Mouse (Mus musculus): ENCODE data around the gene Slco2a1.
A peak's percentile ranks its signal among the peaks of the same experiment; 100 is the strongest.

Slco2a1 gene

DNA sequence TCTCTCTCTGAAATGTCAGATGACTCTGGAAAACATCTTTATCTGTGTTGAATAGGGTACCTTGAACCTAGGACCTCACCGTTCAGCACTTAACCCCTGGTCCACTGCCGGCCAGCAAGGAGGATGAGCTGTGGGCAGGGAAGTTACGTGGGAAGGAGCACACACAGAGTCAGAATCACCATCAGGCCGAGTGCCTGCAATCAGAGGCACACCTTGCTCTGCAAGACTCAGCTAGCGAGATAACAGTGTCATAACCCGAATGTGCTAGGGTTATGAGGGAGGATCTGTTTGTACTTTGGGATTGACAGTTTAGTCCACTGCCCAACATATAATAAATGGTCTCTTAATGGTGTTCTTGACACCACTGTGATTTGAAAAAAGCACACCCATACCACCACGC is 50.2 kb downstream of the Slco2a1 start:
- DNase-seq: no peak

DNA sequence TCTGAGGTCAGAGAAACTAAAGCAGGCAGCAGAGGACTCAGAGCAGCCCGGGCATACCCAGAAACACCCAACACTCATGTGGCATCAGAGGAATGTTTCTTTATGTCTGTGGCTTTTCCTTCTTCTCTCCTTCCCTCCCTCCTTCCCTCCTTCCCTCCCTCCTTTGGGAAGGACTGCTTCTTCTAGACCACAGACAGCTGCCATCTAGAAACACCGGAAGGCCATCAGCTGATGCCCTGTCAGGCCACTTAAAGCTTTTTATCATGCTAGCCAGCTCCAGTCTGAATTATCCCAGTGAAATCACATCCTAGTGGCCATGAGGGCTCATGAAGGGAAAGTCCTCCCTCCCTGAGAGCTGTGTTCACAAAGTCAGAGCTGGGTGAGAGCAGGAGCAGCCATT is 52.1 kb downstream of the Slco2a1 start:
- no peak for DNase-seq

GRCm38 (mm10) chr9:103045406-103045805 is 56.9 kb downstream of the Slco2a1 start:
- no peak for DNase-seq

DNA sequence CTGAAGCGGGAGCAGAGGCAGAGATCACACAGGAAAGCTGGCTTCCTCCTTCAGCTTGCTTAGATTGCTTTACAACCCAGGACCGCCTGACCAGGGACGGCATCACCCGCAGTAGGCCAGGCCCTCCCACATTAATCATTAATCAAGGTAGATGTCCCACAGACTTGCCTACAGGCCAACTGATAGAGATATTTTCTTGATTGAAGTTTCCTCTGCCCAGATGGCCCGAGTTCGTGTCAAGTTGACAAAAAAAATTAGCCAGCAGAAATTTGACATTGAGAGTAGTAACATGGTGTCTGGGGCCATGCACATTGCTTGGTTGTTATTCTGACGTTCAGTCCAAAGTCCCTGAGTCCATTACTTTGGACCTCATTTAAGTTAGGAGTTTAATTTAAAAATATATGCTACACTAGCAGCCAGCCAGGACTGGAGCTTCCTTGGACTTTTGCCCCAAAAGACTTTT is 60.6 kb downstream of the Slco2a1 start:
- DNase-seq: peak; percentile 29

GRCm38 (mm10) chr9:103053829-103054228 is 65.3 kb downstream of the Slco2a1 start:
- DNase-seq: no peak

DNA sequence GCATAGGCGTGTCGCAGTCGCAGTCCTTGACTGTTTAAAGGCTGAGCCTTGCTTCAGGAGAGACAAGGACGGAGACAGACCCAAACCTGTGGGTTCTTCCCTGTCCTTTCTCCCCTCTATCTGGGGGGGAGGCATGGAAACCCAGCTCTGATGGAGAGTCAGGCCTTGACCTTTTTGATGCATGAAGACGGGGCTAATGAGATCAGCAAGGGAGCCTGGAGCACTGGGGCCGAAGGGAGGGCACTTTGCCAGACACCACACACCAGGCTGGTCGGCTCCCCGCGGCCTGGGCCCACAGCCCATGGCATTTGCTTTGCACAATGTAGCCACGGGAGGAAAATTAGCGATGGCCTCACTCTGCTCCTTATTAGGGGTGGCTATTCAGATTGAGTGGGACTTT is 66.5 kb downstream of the Slco2a1 start:
- no peak for DNase-seq

- no peak for DNase-seq
These were observed 67.7 kb downstream of the Slco2a1 start for GRCm38 (mm10) chr9:103056164-103056563.

- DNase-seq: no peak
These were observed 72.0 kb downstream of the Slco2a1 start for GRCm38 (mm10) chr9:103060551-103060950.

DNA sequence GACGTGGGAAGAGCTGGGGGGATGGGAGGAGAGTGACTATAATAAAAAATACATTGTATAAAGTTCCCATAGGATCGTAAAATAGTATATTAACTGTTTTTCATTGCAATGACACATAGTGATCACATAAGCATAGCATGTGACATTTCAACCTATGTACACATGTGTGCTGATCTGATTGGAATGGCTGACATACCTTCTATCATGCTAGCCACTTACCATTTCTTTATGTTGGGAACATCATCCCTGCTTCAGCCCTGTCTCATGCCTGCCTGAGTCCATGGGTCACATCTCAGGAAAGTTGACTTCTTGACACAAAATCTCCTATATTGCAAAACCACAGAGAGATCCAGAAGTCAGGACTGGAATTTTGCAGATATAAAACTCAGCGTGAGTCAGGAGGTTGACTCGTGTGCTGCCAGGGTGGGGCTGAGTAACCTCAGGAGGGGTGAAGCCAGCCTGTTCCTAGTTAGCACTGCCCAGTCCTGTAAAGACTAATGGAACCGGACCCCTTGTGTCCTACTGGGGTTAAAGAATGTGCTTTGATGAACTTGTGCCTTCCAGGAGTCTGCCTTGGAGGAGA is 73.0 kb downstream of the Slco2a1 start:
- no peak for DNase-seq

DNA sequence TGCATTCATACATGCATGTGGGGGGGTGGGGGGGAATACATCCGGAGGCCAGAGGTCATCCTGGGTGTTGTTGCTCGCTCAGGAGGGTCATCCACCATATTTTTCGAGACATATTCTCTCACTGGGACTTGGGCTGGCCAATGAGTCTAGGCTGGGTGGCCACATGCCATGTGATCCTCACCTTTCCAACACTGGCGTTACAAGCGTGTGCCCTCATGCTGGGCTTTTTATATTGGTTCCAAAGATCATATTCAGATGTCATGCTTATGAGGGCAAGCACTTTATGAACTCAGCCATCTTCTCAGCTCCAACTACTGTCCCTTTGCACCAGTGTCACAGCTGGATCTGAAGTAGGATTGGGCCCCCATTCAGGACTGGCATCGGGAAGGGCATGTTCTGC is 75.1 kb downstream of the Slco2a1 start:
- DNase-seq: no peak

DNA sequence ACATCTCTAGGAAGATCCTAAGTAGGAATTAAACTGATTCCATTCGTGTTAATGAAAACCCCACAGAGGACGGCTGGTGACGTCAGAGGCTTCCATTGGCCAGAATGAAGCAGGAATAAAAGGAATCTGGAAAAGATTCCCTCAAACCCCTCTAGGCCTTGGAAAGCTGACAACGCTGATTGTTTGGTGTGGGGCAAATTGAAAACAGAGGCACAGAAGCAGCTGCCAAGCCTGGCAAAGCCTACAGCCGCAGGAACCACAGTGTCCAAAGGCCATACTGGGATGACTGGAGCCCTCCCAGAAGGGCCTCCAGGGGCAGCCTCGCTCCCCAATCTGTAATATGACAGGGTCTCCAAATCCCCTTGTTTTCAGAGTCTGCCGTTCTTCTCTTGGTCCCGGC is 78.3 kb downstream of the Slco2a1 start:
- DNase-seq: no peak

DNA sequence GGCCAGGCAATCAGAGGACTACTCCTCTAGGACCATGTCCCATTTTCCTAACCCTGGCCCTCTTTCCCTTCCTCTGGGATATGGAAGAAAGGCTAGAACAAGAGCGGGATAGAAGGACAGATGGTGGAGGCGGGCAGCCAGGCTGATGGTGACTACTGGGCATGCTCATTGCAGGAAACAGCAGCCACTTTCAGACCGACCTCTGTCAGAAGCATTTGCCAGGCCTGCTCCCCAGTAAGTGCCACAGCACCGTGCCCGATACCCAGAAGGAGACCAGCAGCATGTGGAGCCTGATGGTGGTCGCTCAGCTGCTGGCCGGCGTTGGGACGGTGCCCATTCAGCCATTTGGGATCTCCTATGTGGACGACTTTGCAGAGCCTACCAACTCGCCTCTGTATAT is 79.1 kb downstream of the Slco2a1 start:
- no peak for DNase-seq

DNA sequence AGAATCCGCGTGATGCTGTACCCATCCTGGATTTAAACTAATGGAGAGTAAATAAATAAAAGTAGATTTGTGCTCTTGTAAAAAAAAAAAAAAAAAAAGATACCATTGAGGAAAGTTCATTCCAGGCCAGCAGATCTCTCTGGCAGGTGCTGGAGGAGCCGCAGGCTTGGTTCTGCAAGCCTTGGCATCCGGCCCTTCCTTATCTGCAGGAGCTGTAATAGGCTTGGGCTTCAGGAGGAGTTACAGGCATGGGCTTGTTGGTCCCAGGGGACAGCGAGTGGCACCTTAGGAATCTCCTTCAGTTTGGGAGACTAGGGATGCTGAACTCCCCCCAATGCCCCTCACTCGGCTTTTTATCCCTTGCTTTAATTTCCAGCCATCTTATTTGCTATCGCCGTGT is 80.3 kb downstream of the Slco2a1 start:
- DNase-seq: no peak

DNA sequence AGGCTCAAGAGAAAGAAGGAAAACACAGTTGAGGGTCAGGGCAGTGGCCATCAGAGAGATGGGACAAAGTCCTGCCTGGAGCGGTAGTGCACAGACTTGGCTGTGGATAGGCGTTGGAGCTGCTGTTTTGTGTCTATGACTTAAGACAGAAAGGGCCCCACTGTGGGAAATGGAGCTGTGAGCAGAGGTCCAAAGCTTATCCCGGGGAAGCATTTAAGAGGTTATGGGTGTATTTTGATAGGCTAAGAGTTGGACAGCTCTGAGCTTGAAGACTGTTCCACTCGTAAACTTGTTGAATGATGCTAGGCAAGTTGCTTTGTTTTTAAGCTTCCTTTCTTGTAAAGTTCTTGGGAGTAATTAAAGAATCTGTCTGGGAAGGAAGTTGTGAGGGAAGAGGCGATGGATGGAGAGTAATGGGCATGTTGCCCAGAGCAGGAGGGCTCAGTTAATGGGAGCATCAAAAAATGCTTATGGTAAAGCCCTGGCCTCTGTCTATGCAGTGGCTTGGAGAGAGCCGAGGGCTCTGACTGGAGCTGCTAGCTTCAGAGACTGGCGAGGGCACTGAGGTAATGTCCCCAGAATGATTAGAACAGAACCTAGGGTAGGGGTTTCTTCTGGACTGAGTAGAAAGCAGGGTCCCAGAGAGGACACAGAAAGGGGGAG is 83.2 kb downstream of the Slco2a1 start:
- no peak for DNase-seq

GRCm38 (mm10) chr9:103072204-103072599 is 83.7 kb downstream of the Slco2a1 start:
- no peak for DNase-seq

GRCm38 (mm10) chr9:103072926-103073515 is 84.5 kb downstream of the Slco2a1 start:
- no peak for DNase-seq

DNA sequence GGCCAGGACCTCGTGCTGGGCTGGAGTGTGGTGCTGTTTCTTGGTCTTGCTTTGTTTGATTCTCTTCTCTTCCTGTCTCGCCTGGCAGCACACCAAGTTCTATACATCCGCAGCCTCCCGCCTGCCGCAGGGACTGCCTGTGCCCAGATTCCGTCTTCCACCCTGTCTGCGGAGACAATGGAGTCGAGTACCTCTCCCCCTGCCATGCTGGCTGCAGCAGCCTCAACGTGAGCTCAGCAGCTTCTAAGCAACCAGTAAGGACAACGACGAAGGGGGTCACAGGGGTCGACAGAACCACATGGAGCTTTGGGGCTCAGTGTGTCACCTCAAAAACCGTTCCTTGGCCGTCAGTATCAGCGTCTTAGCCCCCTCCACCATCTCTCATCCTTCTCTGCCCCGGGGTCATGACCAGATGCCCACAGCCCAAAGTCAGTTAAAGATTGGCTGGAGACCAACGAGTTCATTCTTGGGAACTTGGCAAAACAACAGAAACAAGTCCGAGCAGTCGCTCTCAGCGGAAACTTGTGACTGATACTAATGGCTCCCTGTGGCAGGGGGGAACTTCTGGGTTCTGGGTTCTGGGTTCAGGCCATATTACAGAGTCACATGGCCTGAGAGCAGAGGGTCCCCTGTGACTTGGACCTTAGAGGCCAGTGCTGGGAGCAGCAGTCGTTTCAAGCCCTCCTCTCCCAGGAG is 88.5 kb downstream of the Slco2a1 start:
- no peak for DNase-seq

- no peak for DNase-seq
These were observed 89.7 kb downstream of the Slco2a1 start for GRCm38 (mm10) chr9:103078194-103078691.

DNA sequence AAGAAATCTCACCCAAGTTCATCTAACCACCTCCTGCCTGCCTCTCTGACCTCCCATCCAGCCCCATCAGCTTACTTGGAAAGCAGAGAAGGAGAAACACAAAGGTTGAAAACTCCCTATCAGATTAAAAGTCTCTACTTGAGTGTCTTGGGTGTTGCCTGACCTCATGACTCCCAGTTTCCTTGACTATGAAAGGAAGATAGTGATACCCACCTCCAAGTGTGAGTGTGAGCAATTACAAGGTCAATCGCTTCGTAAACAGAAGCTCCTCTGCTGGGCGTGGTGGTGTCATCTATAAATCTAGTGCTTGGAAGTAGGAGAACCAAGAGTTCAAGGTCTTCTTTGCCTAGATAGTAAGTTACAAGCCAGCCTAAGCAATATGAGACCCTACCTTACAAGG is 91.7 kb downstream of the Slco2a1 start:
- DNase-seq: no peak

GRCm38 (mm10) chr9:103082246-103082975 is 93.9 kb downstream of the Slco2a1 start:
- DNase-seq: no peak

GRCm38 (mm10) chr9:103083405-103083804 is 94.9 kb downstream of the Slco2a1 start:
- no peak for DNase-seq

DNA sequence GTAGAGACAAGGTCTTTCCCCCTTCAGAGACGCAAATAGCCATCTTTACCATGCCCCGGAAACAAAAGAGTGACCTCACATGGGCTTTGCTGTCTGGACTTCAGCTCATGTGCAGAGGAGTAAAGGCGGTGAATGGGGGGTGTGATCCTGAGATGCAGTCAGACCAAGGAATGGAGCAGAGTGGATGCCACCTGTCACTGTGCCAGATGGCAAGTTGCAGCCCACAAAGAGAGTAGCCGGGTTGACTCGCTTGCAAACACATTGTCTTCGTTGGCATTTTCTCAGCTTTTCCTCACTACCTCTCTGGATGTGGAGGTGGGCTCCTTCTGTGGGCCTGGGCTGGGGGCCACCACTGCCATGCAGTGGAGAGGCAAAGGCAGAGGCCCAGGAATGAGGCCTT is 98.2 kb downstream of the Slco2a1 start:
- DNase-seq: no peak

- DNase-seq: no peak
These were observed 98.8 kb downstream of the Slco2a1 start for GRCm38 (mm10) chr9:103087301-103087700.

Measured in liver (tissue).